ENCODE assay signal across 9 mouse cellular contexts in the genomic region with DNA sequence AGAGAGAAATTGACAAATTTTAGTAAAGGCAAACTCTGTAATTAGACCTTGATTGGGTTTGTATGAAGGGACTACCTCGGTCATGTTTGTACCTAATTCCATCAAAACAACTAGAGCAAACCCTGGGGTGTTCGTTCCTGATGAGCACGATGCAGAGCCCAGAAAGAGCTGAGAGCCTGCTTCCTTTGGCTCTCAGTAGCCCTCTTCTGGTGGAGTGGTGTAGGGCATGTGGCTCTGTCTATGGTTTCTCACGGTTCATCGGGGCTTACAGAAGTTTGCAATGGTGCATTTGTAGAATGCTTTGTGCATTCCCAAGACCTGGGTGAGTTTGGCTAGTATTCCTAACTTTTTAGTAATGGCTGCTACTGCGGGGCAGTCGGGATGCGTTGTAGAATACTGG. TPM values are rescaled to one million over a fixed set of nuclear protein-coding genes. Genes with fewer than 3 reads are reported as not detected.
DNase-seq lines count a peak whose midpoint lies in the region; ATAC-seq and TF ChIP-seq lines count a peak whose summit lies in the region.
"Had no signal": no experiment of that assay in that cellular context is flagged by ENCODE, and none has a peak within 500 bp of the region (broad histone marks: within the 10 kb centered on the region; RNA-seq: fewer than 3 reads in every experiment).

No protein-coding gene starts in this region.

- H3K4me1 ChIP-seq in forebrain, embryonic 12.5 days, result no peaks in the 10 kb centered on the region
- no peaks in the 10 kb centered on the region for H3K4me1 ChIP-seq in forebrain, embryonic 16.5 days (replicated peaks; ENCODE audit: control insufficient read depth, insufficient read depth, low read length)
- no peaks in the 10 kb centered on the region for H3K4me1 ChIP-seq in liver, adult 2 months (ENCODE audit: control insufficient read depth, insufficient read depth, low read length)

- H3K79me2 ChIP-seq in liver, adult 2 months (ENCODE audit: control insufficient read depth, insufficient read depth, low read length), result no peaks in the 10 kb centered on the region

- peak; percentile 34; the same call in 1 of the 2 replicates for TF ChIP-seq CTCF in liver, adult 2 months (IDR thresholded peaks at IDR 0.05; ENCODE audit: low read depth, low read length)

- peaks cover 73% of the 10 kb centered on the region for H3K36me3 ChIP-seq in forebrain, embryonic 12.5 days (replicated peaks)
- H3K36me3 ChIP-seq in forebrain, embryonic 16.5 days (ENCODE audit: control insufficient read depth, insufficient read depth), result peaks cover 38% of the 10 kb centered on the region
- peaks cover 56% of the 10 kb centered on the region for H3K36me3 ChIP-seq in liver, adult 2 months (ENCODE audit: control insufficient read depth, insufficient read depth, low read length)

- no peaks in the 10 kb centered on the region for H3K9me3 ChIP-seq in forebrain, embryonic 12.5 days
- no peaks in the 10 kb centered on the region for H3K9me3 ChIP-seq in forebrain, embryonic 16.5 days (ENCODE audit: control insufficient read depth, low read length)
- H3K9me3 ChIP-seq: liver, embryonic 13.5 days had no signal

- TF ChIP-seq POLR2A in liver, adult 2 months (IDR thresholded peaks at IDR 0.05; ENCODE audit: extremely low read depth, insufficient read depth, low read length), result no peak

- no peak overlapping the region for H3K4me3 ChIP-seq in forebrain, embryonic 12.5 days (replicated peaks)
- H3K4me3 ChIP-seq in forebrain, embryonic 16.5 days (replicated peaks; ENCODE audit: low read length), result no peak overlapping the region
- H3K4me3 ChIP-seq in liver, adult 2 months (ENCODE audit: insufficient read depth, low read depth, low read length), result no peak overlapping the region
- H3K4me3 ChIP-seq: liver, embryonic 13.5 days had no signal

- 77% methylated on average over 8 of the region's 8 CpGs for whole genome bisulfite sequencing in forebrain, embryonic 12.5 days
- WGBS in forebrain, embryonic 16.5 days, result 78% methylated on average over 8 of the region's 8 CpGs
- 73% methylated on average over 8 of the region's 8 CpGs for WGBS in liver, adult 2 months

- H3K27me3 ChIP-seq in forebrain, embryonic 12.5 days, result no peaks in the 10 kb centered on the region
- H3K27me3 ChIP-seq in forebrain, embryonic 16.5 days (replicated peaks; ENCODE audit: control insufficient read depth, insufficient read depth, low read length), result no peaks in the 10 kb centered on the region
- H3K27me3 ChIP-seq in liver, adult 2 months (ENCODE audit: control insufficient read depth, insufficient read depth, low read length), result no peaks in the 10 kb centered on the region
- H3K27me3 ChIP-seq: liver, embryonic 13.5 days had no signal

- 0 out of 2 replicates have a peak, but pooled peaks have one; percentile 23 for ATAC-seq in forebrain, embryonic 12.5 days (ENCODE audit: low FRiP score)
- ATAC-seq in forebrain, embryonic 16.5 days, result no peak
- ATAC-seq in megakaryocyte progenitor cell, adult 5-6 weeks (replicated peaks; ENCODE audit: poor library complexity), result peak; percentile 67

- no peak overlapping the region for H3K9ac ChIP-seq in forebrain, embryonic 12.5 days
- no peak overlapping the region for H3K9ac ChIP-seq in forebrain, embryonic 16.5 days (replicated peaks; ENCODE audit: low read depth, low read length)
- H3K9ac ChIP-seq in liver, adult 2 months (ENCODE audit: low read depth, low read length), result no peak overlapping the region
- H3K9ac ChIP-seq: liver, embryonic 13.5 days had no signal

- H3K27ac ChIP-seq in forebrain, embryonic 12.5 days, result no peak overlapping the region
- no peak overlapping the region for H3K27ac ChIP-seq in forebrain, embryonic 16.5 days (ENCODE audit: low read length)
- no peak overlapping the region for H3K27ac ChIP-seq in liver, adult 2 months (replicated peaks; ENCODE audit: insufficient read depth, low read depth, low read length)
- H3K27ac ChIP-seq: liver, embryonic 13.5 days had no signal

- no peak for DNase-seq in liver, adult 2 months (ENCODE audit: extremely low read depth, low read depth, low spot score)
- no peak for DNase-seq in liver
- peak; percentile 41 for DNase-seq in NIH3T3 (ENCODE audit: low read depth)
- no peak for DNase-seq in adipocyte (ENCODE audit: low spot score)
- DNase-seq in urinary bladder, adult 2 months (ENCODE audit: low spot score), result no peak
- DNase-seq: liver, embryonic 13.5 days had no signal

- H3K4me2 ChIP-seq in forebrain, embryonic 12.5 days, result no peak overlapping the region
- no peak overlapping the region for H3K4me2 ChIP-seq in forebrain, embryonic 16.5 days (ENCODE audit: low read length)
- H3K4me2 ChIP-seq: liver, embryonic 13.5 days had no signal

RNA-seq across cellular contexts. Expression of gene Rsl24d1, which starts 8.5 kb away (rescaled TPM):
- 133 and 137 TPM in 2 replicates for polyA plus RNA-seq in forebrain, embryonic 12.5 days (2016; fragmentation: Nextera tagmentation; extraction: Ambion mirVana)
- 118 and 134 TPM in 2 replicates for polyA plus RNA-seq in forebrain, embryonic 16.5 days (2015; fragmentation: Nextera tagmentation; extraction: Ambion mirVana)
- 31.3 and 34.9 TPM in 2 replicates for total RNA-seq in liver, adult 2 months (2014; rRNA removed)
- 11.2 and 11.9 TPM in 2 replicates for polyA plus RNA-seq in liver, adult 2 months (2012; rRNA removed)
- 137 and 140 TPM in 2 replicates for total RNA-seq in megakaryocyte progenitor cell, adult 5-6 weeks (2015)
- 232 and 254 TPM in 2 replicates for total RNA-seq in megakaryocyte progenitor cell, adult 5-6 weeks (2017)
- polyA plus RNA-seq in urinary bladder, adult 2 months (2012; rRNA removed), result 55.3 and 56.0 TPM in 2 replicates

RNA-seq across cellular contexts. Expression of gene Gm20509, which starts 19.5 kb away (rescaled TPM):
- not detected in 2 replicates for polyA plus RNA-seq in forebrain, embryonic 12.5 days (2016; fragmentation: Nextera tagmentation; extraction: Ambion mirVana)
- not detected in 2 replicates for polyA plus RNA-seq in forebrain, embryonic 16.5 days (2015; fragmentation: Nextera tagmentation; extraction: Ambion mirVana)
- not detected in 2 replicates for total RNA-seq in liver, adult 2 months (2014; rRNA removed)
- polyA plus RNA-seq in liver, adult 2 months (2012; rRNA removed), result not detected in 2 replicates
- not detected in 2 replicates for total RNA-seq in megakaryocyte progenitor cell, adult 5-6 weeks (2015)
- total RNA-seq in megakaryocyte progenitor cell, adult 5-6 weeks (2017), result 0.37 TPM in 1 of 2 replicates, not detected in the other
- polyA plus RNA-seq in urinary bladder, adult 2 months (2012; rRNA removed), result not detected in 2 replicates
- polyA plus RNA-seq: liver, embryonic 13.5 days had no signal

RNA-seq across cellular contexts. Expression of gene Khdc3, which starts 20.1 kb away (rescaled TPM):
- not detected in 2 replicates for polyA plus RNA-seq in forebrain, embryonic 12.5 days (2016; fragmentation: Nextera tagmentation; extraction: Ambion mirVana)
- polyA plus RNA-seq in forebrain, embryonic 16.5 days (2015; fragmentation: Nextera tagmentation; extraction: Ambion mirVana), result not detected in 2 replicates
- total RNA-seq in liver, adult 2 months (2014; rRNA removed), result not detected in 2 replicates
- 0.07 TPM in 1 of 2 replicates, not detected in the other for polyA plus RNA-seq in liver, adult 2 months (2012; rRNA removed)
- total RNA-seq in megakaryocyte progenitor cell, adult 5-6 weeks (2015), result 0.44 and 0.78 TPM in 2 replicates
- total RNA-seq in megakaryocyte progenitor cell, adult 5-6 weeks (2017), result 0.20 and 0.92 TPM in 2 replicates
- 0.09 and 0.15 TPM in 2 replicates for polyA plus RNA-seq in urinary bladder, adult 2 months (2012; rRNA removed)
